Comparison of ENCODE assay signal across 22 mouse cellular contexts in the genomic region with DNA sequence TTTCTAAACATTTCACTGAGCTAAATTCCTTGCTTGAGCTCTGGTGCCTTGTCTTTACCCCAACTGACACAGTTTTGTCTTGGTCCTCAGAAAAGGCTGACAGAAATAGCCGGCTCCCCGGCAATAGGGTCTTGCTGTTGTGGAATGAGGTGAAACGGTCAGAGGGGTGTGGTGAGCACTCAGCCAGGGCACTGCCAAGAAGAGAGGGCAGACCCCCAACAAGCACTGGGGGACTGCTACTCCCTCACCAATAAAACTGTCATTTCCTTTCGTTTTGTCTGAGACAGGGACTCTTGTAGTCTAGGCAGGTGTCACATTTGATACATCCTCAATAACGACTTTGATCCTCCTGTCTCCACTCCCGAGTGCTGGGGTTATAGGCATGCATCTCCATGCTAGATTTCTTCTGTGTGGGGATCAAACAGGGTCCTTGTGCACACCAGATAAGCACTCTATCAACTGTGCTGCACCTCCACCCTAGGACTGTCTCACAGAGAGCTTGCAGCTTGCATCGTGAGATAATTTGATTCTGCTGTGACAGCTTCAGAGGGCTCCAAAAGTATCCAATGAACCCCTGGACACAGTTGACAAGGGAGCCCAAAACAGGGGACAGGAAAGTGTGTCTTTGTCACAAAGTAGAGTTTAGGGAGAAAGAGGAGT. TPM values are rescaled to one million over a fixed set of nuclear protein-coding genes. Genes with fewer than 3 reads are reported as not detected.
DNase-seq lines count a peak whose midpoint lies in the region; ATAC-seq and TF ChIP-seq lines count a peak whose summit lies in the region.
"Had no signal": no experiment of that assay in that cellular context is flagged by ENCODE, and none has a peak within 500 bp of the region (broad histone marks: within the 10 kb centered on the region; RNA-seq: fewer than 3 reads in every experiment).

No protein-coding gene starts in this region.

- no peak for TF ChIP-seq CTCF in intestine, postnatal 0 days (IDR thresholded peaks at IDR 0.05; ENCODE audit: low read depth)

- no peak overlapping the region for H3K9ac ChIP-seq in liver, embryonic 11.5 days (ENCODE audit: low read depth, low read length)
- no peak overlapping the region for H3K9ac ChIP-seq in intestine, postnatal 0 days (ENCODE audit: low read depth, low read length)
- H3K9ac ChIP-seq: embryonic facial prominence, embryonic 15.5 days; forebrain, embryonic 12.5 days; hindbrain, embryonic 12.5 days; limb, embryonic 12.5 days; lung, embryonic 14.5 days; neural tube, embryonic 13.5 days had no signal

- no peaks in the 10 kb centered on the region for H3K9me3 ChIP-seq in liver, embryonic 11.5 days (ENCODE audit: control insufficient read depth, low read length)
- no peaks in the 10 kb centered on the region for H3K9me3 ChIP-seq in intestine, postnatal 0 days (ENCODE audit: control insufficient read depth)
- H3K9me3 ChIP-seq: embryonic facial prominence, embryonic 15.5 days; forebrain, embryonic 12.5 days; hindbrain, embryonic 12.5 days; limb, embryonic 12.5 days; neural tube, embryonic 13.5 days had no signal

- peak; percentile 11 for DNase-seq in spleen, adult 12 weeks (ENCODE audit: low spot score)
- no peak for DNase-seq in spleen, postnatal 14 days (ENCODE audit: low spot score in 2 of 2)
- peak; percentile 69 for DNase-seq in c-Kit-positive CD71-positive TER-119-negative erythroid progenitor cells, embryonic 14.5 days (ENCODE audit: low read depth)
- no peak for DNase-seq in liver, embryonic 11.5 days (ENCODE audit: low spot score)
- no peak for DNase-seq in layer of hippocampus, adult 18-20 months (ENCODE audit: low spot score in 2 of 2)
- no peak for DNase-seq in layer of hippocampus, adult 9-10 months (ENCODE audit: low spot score)
- DNase-seq: cerebellum, adult 11 months; cerebellum, postnatal 14 days; gastrocnemius, postnatal 25 days; kidney, adult 9 months; lung, embryonic 14.5 days; lung, postnatal 4 days; midbrain, embryonic 14.5 days; thymus, postnatal 25 days had no signal

- H3K4me3 ChIP-seq in liver, embryonic 11.5 days (ENCODE audit: low read depth, low read length) = no peak overlapping the region
- H3K4me3 ChIP-seq in intestine, postnatal 0 days (ENCODE audit: low read depth, low read length) = no peak overlapping the region
- H3K4me3 ChIP-seq: embryonic facial prominence, embryonic 15.5 days; forebrain, embryonic 12.5 days; hindbrain, embryonic 12.5 days; limb, embryonic 12.5 days; neural tube, embryonic 13.5 days had no signal

- WGBS in liver, embryonic 11.5 days = 26% methylated on average over 7 of the region's 7 CpGs
- WGBS in intestine, postnatal 0 days = 34% methylated on average over 7 of the region's 7 CpGs

- no peaks in the 10 kb centered on the region for H3K36me3 ChIP-seq in liver, embryonic 11.5 days (ENCODE audit: control insufficient read depth, insufficient read depth, low read length)
- no peaks in the 10 kb centered on the region for H3K36me3 ChIP-seq in intestine, postnatal 0 days (ENCODE audit: control insufficient read depth, insufficient read depth)
- H3K36me3 ChIP-seq: embryonic facial prominence, embryonic 15.5 days; forebrain, embryonic 12.5 days; hindbrain, embryonic 12.5 days; limb, embryonic 12.5 days; neural tube, embryonic 13.5 days had no signal

- peak overlapping the region; percentile 17; the same call in 1 of the 2 replicates for H3K27ac ChIP-seq in liver, embryonic 11.5 days (ENCODE audit: low read depth, low read length)
- H3K27ac ChIP-seq in intestine, postnatal 0 days (ENCODE audit: low read depth, low read length) = no peak overlapping the region
- H3K27ac ChIP-seq: embryonic facial prominence, embryonic 15.5 days; forebrain, embryonic 12.5 days; hindbrain, embryonic 12.5 days; limb, embryonic 12.5 days; neural tube, embryonic 13.5 days had no signal

- peaks cover 11% of the 10 kb centered on the region for H3K27me3 ChIP-seq in liver, embryonic 11.5 days (replicated peaks; ENCODE audit: control insufficient read depth, insufficient read depth, low read length)
- 0 out of 2 replicates have a peak, but pooled peaks cover 3% of the 10 kb centered on the region for H3K27me3 ChIP-seq in intestine, postnatal 0 days (replicated peaks; ENCODE audit: control insufficient read depth, insufficient read depth, low read length)
- H3K27me3 ChIP-seq: embryonic facial prominence, embryonic 15.5 days; hindbrain, embryonic 12.5 days had no signal

- H3K4me1 ChIP-seq in liver, embryonic 11.5 days (replicated peaks; ENCODE audit: control insufficient read depth, insufficient read depth, low read length) = peaks cover 18% of the 10 kb centered on the region
- H3K4me1 ChIP-seq in intestine, postnatal 0 days (replicated peaks; ENCODE audit: control insufficient read depth, insufficient read depth, low read length) = no peaks in the 10 kb centered on the region
- H3K4me1 ChIP-seq: embryonic facial prominence, embryonic 15.5 days; forebrain, embryonic 12.5 days; hindbrain, embryonic 12.5 days; limb, embryonic 12.5 days; neural tube, embryonic 13.5 days had no signal

- H3K4me2 ChIP-seq in liver, embryonic 11.5 days = peak overlapping the region; percentile 46
- no peak overlapping the region for H3K4me2 ChIP-seq in intestine, postnatal 0 days (replicated peaks; ENCODE audit: low read depth)
- H3K4me2 ChIP-seq: embryonic facial prominence, embryonic 15.5 days; forebrain, embryonic 12.5 days; hindbrain, embryonic 12.5 days; limb, embryonic 12.5 days; lung, embryonic 14.5 days; neural tube, embryonic 13.5 days had no signal

- peak; percentile 97 for ATAC-seq in liver, embryonic 11.5 days (replicated peaks; ENCODE audit: low FRiP score)
- ATAC-seq in megakaryocyte, adult 5-6 weeks (ENCODE audit: poor library complexity, severe bottlenecking) = peak; percentile 15; the same call in 1 of the 2 replicates
- no peak for ATAC-seq in intestine, postnatal 0 days
- ATAC-seq: inflammation-experienced regulatory T-cells, adult 6 months had no signal

RNA-seq across cellular contexts. Expression of gene Rims3, which starts 10.1 kb away (rescaled TPM):
- polyA plus RNA-seq in liver, embryonic 11.5 days (2014; fragmentation: Nextera tagmentation; extraction: Ambion mirVana) = 0.66 and 1.1 TPM in 2 replicates
- 0.05 and 0.29 TPM in 2 replicates for total RNA-seq in megakaryocyte, adult 5-6 weeks (2015)
- total RNA-seq in megakaryocyte, adult 5-6 weeks (2017) = 0.04 and 0.15 TPM in 2 replicates
- 10 to 100 TPM; 32.7 to 33.3 TPM for total RNA-seq in layer of hippocampus, adult 18-20 months (2021)
- polyA plus RNA-seq in intestine, postnatal 0 days (2015; fragmentation: Nextera tagmentation; extraction: Ambion mirVana) = 0.77 and 0.95 TPM in 2 replicates

RNA-seq across cellular contexts. Expression of gene Nfyc, which starts 13.2 kb away (rescaled TPM):
- polyA plus RNA-seq in liver, embryonic 11.5 days (2014; fragmentation: Nextera tagmentation; extraction: Ambion mirVana) = 83.1 and 92.6 TPM in 2 replicates
- total RNA-seq in megakaryocyte, adult 5-6 weeks (2015) = 64.3 and 66.1 TPM in 2 replicates
- total RNA-seq in megakaryocyte, adult 5-6 weeks (2017) = 55.0 and 67.3 TPM in 2 replicates
- total RNA-seq in layer of hippocampus, adult 18-20 months (2021) = 10 to 100 TPM; 44.8 to 46.5 TPM
- 47.7 and 49.8 TPM in 2 replicates for polyA plus RNA-seq in intestine, postnatal 0 days (2015; fragmentation: Nextera tagmentation; extraction: Ambion mirVana)

Comparison
In these comparisons a context has a peak if more than half of its experiments do, and no peak if none do; other contexts are left out.
1. DNase-seq: peak in spleen, adult 12 weeks (single experiment) and c-Kit-positive CD71-positive TER-119-negative erythroid progenitor cells, embryonic 14.5 days (single experiment); none in spleen, postnatal 14 days (0 of 2), liver, embryonic 11.5 days (single experiment), layer of hippocampus, adult 18-20 months (0 of 2) and layer of hippocampus, adult 9-10 months (single experiment).
2. RNA of gene Rims3, which starts 10.1 kb away (total RNA-seq): 32.7 to 33.3 TPM in layer of hippocampus, adult 18-20 months; 0.04 to 0.29 TPM in megakaryocyte, adult 5-6 weeks; every median in the first group is over 10 times any median in the second.